Mouse (Mus musculus) embryonic fibroblast, embryonic 13.5 days (primary cell): ENCODE results near the gene Nelfb.

Experiments used
- CTCF ChIP-seq: IDR thresholded peaks from 2 replicates; pipeline ENCODE4 v1.5.1; 2011; ENCODE audit warnings: mild to moderate bottlenecking, control low read depth, low read length, moderate library complexity, borderline replicate concordance; ENCODE audit not compliant: insufficient read depth
- POLR2A ChIP-seq: IDR thresholded peaks from 2 replicates; pipeline ENCODE4 v1.6.1; 2011; ENCODE audit warnings: low read depth, mild to moderate bottlenecking, control low read depth, low read length, moderate library complexity

DNA sequence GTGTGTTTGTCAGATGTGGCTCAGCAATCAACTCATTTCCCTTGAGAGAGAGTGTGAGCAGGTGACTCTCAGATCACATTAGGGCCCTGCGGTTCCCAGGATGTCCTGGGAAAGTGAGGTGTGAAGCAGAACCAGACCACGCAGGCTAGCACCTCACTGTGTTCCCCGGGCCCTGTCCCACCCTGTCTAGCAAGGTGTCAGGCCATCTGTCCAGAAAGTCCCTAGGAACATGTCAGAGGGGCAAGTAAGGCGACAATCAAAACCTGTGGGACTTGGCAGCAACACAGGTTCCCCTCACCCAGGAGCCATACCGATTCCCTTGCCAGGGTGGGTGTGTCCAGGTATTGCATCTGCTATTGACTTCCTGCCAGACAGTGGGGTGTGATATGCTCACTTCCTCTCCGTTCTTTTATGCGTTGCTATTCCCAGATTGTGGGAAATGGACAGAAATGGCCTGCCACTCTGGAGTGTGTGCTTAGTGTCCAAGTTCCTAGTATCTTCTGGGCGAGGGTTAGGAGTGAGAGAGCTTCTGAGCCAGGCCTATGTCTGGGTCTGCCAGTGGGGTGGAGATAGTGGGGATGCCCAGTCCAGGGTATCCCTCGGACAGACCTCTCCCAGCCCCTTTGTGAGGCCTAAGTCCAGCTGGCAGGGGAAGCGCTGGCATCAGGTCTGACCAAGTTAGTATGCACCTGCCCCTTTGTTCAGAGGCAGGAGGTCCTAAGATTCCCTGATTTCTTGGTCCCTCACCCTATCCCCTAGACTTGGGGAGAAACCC is 40.8 kb downstream of the Nelfb start:
- TF ChIP-seq CTCF (no peak), POLR2A (no peak)
